Mouse (Mus musculus): ENCODE measurements around the gene Lrp8. TPM values are rescaled to one million over a fixed set of nuclear protein-coding genes. Genes with fewer than 3 reads are reported as not detected.
A peak's percentile ranks its signal among the peaks of the same experiment; 100 is the strongest.

Lrp8 gene
- polyA plus RNA-seq, 1 experiment: not detected

DNA sequence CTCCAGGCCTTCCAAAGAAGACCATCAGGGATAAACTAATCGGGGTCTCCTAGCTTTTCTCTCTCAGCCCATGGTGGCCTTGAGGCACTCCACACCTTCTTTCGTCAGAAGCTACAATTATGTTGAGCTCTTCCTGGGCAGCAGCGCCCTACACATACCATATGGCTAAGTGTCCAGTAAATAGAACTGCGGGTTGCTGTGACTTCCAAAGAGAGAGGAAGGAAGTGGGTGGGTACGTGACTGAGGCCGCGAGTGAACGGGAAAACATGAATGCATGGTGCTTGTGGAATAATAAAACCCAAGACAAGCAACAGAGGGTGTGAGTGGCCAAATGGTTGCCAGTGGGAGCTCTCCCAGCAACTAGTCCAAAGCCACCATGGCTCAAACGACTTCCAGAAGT lies 47.6 kb downstream of the Lrp8 start:
- Histone ChIP-seq H3K4me3 (ENCODE audit: insufficient read depth, low read depth, low read length) (no peak overlapping the region), H3K27ac (replicated peaks; ENCODE audit: low read depth, low read length) (no peak overlapping the region), H3K4me1 (ENCODE audit: control insufficient read depth, insufficient read depth, insufficient read length, low read length) (peaks cover 3% of the 10 kb centered on the region; the same call in 1 of the 2 replicates)

DNA sequence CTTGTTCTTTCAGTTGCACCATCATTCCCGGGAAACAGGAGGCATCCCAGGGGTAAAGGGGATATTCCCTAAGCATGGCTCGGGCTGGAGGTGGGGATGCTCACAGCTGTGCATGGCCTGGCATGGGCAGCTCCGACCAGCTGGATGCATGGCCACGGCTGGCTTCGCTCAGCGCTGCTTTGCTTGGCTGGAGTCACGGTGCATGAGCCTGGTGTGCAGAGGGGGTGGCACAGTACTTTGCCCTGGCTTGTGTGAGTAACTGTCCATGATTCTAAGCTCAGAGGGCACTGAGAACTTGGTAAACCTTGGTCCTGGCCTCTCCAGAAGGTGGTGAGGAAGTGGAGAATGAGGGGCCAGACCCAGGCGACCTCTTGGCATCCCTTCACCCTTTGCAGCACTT lies 48.0 kb downstream of the Lrp8 start:
- H3K4me3 ChIP-seq (ENCODE audit: insufficient read depth, low read depth, low read length): no peak overlapping the region
- H3K4me1 ChIP-seq (ENCODE audit: control insufficient read depth, insufficient read depth, insufficient read length, low read length): peaks cover 3% of the 10 kb centered on the region; the same call in 1 of the 2 replicates
- H3K27ac ChIP-seq (replicated peaks; ENCODE audit: low read depth, low read length): no peak overlapping the region

DNA sequence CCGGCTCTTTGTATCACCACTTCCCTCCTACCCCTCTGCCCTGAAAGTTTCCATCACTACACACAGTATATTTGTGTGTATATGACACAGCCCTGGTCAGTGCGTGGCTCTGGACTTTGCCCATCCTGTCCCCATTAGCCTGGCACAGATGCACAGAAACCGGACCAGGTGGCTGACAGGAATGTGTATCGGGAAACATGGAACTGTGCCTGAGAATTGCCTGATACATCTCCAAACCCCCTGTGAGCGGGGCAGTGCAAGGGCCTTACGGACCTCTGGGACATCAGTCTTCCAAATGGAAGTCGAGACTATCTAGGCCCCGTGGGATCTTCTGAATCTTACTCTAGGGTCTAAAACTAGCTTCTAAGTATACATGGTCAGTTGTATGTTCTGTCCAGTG lies 51.3 kb downstream of the Lrp8 start:
- no peak overlapping the region for H3K4me3 ChIP-seq (ENCODE audit: insufficient read depth, low read depth, low read length)
- no peak overlapping the region for H3K27ac ChIP-seq (replicated peaks; ENCODE audit: low read depth, low read length)
- H3K4me1 ChIP-seq (ENCODE audit: control insufficient read depth, insufficient read depth, insufficient read length, low read length): no peaks in the 10 kb centered on the region

DNA sequence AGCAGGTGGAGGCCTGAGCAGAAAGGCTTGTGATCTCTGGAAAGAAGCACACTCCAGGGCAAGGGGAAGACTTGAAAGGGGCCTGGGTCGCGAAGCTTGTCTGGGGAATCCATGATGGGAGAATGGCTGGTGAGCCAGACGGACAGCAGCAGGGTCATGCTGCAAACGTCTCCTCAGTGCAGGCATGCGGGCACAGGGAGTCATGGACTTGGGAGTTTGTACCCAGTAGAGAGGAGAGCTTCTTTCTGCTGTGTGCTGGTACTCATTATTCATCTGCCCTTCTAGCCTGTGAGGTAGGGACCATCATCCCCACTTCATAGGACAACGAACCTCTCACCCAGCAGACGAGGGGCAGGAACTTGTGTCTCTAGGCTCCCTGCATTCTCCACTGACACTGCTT lies 51.8 kb downstream of the Lrp8 start:
- Histone ChIP-seq H3K4me3 (ENCODE audit: insufficient read depth, low read depth, low read length) (no peak overlapping the region), H3K27ac (replicated peaks; ENCODE audit: low read depth, low read length) (no peak overlapping the region)

DNA sequence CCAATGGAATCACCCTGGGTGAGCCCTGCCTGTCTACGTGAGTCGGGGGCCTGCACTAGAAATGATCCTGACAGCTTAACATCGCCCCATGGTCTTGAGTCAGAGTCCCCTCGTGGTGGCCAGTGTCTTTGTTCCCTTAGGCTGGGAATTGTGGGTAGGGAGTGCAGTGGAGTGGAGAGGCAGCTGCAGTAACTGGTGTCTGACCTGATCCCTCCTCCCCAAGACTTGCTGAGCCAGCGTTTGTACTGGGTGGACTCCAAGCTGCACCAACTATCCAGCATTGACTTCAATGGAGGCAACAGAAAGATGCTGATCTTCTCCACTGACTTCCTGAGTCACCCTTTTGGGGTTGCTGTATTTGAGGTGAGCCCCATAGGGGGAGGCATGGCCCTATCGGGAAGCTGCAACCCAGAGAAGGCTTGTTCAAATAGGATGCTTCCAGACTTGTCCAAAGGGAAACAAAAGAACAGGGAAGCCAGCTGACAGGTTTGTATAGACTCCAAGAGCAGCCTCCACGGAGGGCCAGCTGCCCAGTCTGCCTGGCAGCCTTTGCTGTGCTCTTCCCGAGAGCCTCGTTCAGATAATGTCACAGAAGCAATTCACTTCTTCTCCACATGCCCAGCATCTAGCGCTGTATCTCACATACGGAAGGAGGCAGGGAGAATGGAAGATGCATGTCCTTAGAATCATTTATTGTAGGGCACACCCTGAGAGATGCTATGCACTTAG lies 55.1 kb downstream of the Lrp8 start:
- H3K4me3 ChIP-seq (ENCODE audit: insufficient read depth, low read depth, low read length): no peak overlapping the region
- no peaks in the 10 kb centered on the region for H3K4me1 ChIP-seq (ENCODE audit: control insufficient read depth, insufficient read depth, insufficient read length, low read length)
- no peak overlapping the region for H3K27ac ChIP-seq (replicated peaks; ENCODE audit: low read depth, low read length)

More for the DNA sequence above, 51.8 kb downstream of the Lrp8 start:
- H3K4me1 ChIP-seq (ENCODE audit: control insufficient read depth, insufficient read depth, insufficient read length, low read length): no peaks in the 10 kb centered on the region

DNA sequence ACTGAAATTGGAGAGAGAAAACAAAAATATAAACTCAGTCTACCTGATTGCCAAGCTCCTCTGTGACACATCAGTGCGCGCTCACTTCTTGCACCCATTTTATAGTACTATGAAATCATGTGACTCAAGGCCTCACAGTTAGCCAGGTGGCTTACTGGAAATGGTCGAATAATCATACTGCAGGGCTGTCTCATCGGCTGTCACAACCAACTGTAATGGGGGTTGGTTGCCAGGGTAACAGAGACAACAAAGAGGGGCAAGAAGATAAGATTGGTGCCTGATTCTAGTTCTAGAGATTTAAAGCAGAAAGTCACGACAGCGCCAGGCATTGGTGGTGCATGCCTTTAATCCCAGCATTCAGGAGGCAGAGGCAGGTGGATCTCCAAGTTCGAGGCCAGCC lies 56.9 kb downstream of the Lrp8 start:
- Histone ChIP-seq H3K27ac (replicated peaks; ENCODE audit: low read depth, low read length) (no peak overlapping the region), H3K4me3 (ENCODE audit: insufficient read depth, low read depth, low read length) (no peak overlapping the region)

DNA sequence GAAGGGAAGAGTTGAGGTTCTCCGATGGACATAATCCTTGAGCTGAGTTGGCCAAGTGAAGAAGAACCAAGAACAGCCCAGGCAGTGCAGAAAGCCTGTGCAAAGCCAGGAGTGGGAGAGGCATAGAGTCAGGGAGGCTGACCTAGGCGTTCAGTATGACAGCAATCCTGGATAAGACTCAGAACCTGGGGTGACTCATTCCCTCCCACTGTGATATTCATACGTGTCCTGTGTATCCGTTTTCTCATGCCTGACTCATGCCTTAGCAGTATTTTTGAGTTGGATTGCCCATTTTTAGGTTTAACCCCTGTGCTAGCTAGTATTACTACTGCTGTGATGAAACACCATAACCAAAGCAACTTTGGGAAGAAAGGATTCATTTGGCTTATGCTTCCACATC lies 62.8 kb downstream of the Lrp8 start:
- H3K4me3 ChIP-seq (ENCODE audit: insufficient read depth, low read depth, low read length): no peak overlapping the region
- no peaks in the 10 kb centered on the region for H3K4me1 ChIP-seq (ENCODE audit: control insufficient read depth, insufficient read depth, insufficient read length, low read length)
- H3K27ac ChIP-seq (replicated peaks; ENCODE audit: low read depth, low read length): no peak overlapping the region

More for the DNA sequence above, 56.9 kb downstream of the Lrp8 start:
- no peaks in the 10 kb centered on the region for H3K4me1 ChIP-seq (ENCODE audit: control insufficient read depth, insufficient read depth, insufficient read length, low read length)

DNA sequence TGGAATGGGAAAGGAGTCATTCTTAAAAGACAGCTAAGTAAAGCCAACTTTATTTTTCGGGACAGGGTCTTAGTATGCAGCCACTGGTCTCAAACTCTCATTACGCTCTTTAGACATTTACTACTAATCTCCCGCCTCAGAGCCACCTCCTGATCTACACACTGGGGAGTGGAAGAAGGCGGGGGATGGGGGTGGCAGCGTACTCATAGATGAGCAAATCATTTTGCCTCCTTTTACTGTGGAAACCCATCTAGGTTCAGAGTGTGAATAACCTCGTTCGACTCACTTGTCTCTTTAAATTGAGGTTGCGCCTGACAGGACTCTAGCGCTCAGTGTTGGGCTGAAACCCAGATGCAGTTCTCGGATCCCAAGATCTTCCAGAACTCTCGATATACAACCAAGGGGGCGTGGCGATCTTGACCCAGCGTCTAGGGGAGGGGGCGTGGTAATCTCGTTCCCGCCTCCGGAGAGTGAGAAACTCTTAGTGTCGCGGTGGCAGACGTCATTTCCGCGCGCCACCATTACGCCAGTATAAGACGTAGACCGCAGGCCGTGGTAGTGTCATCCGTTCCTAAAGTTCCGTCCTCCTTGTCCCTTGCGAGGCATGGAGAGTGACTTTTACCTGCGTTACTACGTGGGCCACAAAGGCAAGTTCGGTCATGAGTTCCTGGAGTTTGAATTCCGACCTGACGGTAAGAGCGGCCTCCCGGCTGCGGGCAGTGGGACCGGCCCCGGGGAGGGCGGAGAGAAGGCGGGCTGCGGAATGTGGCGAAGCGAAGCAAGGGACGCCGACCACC lies 77.4 kb downstream of the Lrp8 start, which contains the start of gene Magoh:
Gene Magoh, plus strand, starts transcription at position 502 of the 797 bp plus-strand sequence.
- H3K4me1 ChIP-seq (ENCODE audit: control insufficient read depth, insufficient read depth, insufficient read length, low read length): peaks cover 2% of the 10 kb centered on the region; the same call in 1 of the 2 replicates
- peak within 1 kb of the TSS; percentile 78 for H3K27ac ChIP-seq (replicated peaks; ENCODE audit: low read depth, low read length)
- H3K4me3 ChIP-seq (ENCODE audit: insufficient read depth, low read depth, low read length): peak within 1 kb of the TSS; percentile 84

DNA sequence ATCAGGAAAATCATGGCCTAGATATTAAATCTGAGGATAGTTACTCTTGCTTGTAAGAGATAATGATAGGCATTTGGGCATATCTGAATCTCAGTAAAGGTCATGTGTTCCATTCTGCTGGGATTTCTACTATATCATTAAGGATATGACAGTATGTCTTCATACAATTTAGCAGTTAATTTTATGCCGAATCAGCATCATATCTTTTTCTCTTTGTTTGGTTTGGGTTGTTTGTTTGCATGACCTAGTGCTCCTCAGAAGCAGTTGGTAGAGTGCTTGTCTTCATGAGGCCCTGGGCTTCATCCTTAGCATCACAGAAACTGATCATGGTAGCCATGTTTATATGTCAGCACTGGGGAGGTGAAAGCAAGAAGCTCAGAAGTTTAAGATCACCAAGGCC lies 79.6 kb downstream of the Lrp8 start:
- Histone ChIP-seq H3K27ac (replicated peaks; ENCODE audit: low read depth, low read length) (no peak overlapping the region), H3K4me3 (ENCODE audit: insufficient read depth, low read depth, low read length) (no peak overlapping the region), H3K4me1 (ENCODE audit: control insufficient read depth, insufficient read depth, insufficient read length, low read length) (peaks cover 2% of the 10 kb centered on the region; the same call in 1 of the 2 replicates)

DNA sequence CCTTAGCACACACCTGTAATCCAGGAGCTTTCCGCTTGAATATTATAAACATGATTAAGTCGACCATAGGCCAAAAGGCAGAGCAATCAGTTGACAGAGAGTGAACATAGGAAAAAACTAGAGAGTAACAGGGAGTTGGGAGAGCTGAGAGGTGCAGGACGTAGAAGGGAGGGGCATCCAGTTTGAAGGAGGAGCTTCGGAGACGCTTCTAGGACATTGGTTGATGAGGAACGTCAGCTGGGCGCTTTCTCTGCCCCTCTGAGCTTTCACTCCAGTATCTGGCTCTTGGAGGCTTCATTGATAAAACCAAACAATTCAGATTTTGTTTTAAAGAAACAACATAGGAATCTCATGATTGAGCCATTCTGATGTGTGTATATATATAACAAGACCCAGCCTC lies 84.3 kb downstream of the Lrp8 start:
- H3K4me3 ChIP-seq (ENCODE audit: insufficient read depth, low read depth, low read length): no peak overlapping the region
- no peaks in the 10 kb centered on the region for H3K4me1 ChIP-seq (ENCODE audit: control insufficient read depth, insufficient read depth, insufficient read length, low read length)
- H3K27ac ChIP-seq (replicated peaks; ENCODE audit: low read depth, low read length): no peak overlapping the region

DNA sequence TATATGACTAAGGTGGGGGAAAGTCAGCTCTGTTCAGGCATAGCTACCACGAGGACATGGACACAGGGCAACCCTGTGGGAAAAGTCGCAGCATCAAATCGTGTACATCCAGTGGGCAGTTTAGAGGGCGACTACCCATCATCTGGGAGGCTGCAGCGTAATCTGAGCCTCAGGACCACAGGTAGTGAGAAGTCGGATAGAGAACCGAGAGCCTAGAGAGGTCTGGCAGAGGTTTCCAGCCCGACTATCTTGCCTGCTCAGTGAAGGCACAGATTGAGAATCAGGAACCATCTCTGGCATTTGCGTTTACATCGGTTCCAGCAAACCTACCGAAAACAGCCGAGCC lies 87.3 kb downstream of the Lrp8 start:
- H3K27ac ChIP-seq (replicated peaks; ENCODE audit: low read depth, low read length): peak overlapping the region; percentile 70
- H3K4me1 ChIP-seq (ENCODE audit: control insufficient read depth, insufficient read depth, insufficient read length, low read length): no peaks in the 10 kb centered on the region
- H3K4me3 ChIP-seq (ENCODE audit: insufficient read depth, low read depth, low read length): peak overlapping the region; percentile 81

DNA sequence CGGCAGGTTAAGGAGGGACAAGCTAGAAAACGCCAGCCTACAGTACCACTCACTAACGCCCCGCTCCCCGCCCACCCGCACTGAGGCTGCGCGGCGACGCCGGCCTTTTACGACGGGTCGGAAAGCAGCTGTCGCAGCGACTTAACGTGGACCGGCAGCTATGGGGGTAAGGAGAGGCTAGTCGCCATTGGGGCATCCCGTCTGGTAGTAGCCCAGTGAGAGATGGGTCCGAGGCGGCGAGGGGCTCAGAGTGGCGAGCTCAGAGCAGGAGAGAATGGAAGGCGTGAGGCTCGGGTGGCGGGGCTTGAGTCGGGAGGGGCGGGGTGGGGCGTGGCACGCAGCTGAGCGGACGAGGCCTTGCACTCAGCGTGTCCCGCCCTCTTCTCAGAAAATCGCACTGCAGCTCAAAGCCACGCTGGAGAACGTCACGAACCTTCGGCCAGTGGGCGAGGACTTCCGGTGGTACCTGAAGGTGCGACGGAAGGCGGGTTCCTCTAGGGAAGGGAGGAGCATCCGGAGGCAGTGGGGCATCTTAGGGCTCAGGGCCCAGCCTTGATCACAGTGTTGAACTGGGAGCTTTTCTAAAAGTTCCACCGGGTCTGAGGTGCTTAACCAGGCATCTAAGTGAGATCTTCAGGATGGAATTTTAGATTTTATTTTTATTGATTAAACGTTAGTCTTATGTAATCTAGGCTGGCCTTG lies 87.8 kb downstream of the Lrp8 start, which contains the start of gene 0610037L13Rik:
Gene 0610037L13Rik, plus strand, starts transcription at position 83 of the 702 bp plus-strand sequence.
- Histone ChIP-seq H3K4me1 (ENCODE audit: control insufficient read depth, insufficient read depth, insufficient read length, low read length) (no peaks in the 10 kb centered on the region), H3K27ac (replicated peaks; ENCODE audit: low read depth, low read length) (peak within 1 kb of the TSS; percentile 89), H3K4me3 (ENCODE audit: insufficient read depth, low read depth, low read length) (peak within 1 kb of the TSS; percentile 81)

DNA sequence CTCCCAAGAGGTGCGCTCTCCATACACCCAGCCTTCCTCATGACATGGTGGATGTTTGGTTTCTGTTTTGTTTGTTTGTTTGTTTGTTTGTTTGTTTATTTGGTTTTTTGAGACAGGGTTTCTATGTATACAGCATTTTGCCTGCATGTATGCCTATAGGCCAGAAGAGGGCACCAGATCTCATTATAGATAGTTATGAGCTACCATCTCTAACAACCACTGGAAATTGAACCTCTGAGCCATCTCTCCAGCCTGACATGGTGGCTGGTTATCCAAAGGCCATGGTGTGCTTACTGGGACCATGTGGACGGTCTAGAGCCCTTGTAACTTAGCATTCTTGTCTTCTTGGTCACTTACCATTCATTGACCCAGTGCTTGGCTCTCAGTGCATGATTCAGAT lies 90.6 kb downstream of the Lrp8 start:
- Histone ChIP-seq H3K4me3 (ENCODE audit: insufficient read depth, low read depth, low read length) (no peak overlapping the region), H3K4me1 (ENCODE audit: control insufficient read depth, insufficient read depth, insufficient read length, low read length) (no peaks in the 10 kb centered on the region), H3K27ac (replicated peaks; ENCODE audit: low read depth, low read length) (no peak overlapping the region)

DNA sequence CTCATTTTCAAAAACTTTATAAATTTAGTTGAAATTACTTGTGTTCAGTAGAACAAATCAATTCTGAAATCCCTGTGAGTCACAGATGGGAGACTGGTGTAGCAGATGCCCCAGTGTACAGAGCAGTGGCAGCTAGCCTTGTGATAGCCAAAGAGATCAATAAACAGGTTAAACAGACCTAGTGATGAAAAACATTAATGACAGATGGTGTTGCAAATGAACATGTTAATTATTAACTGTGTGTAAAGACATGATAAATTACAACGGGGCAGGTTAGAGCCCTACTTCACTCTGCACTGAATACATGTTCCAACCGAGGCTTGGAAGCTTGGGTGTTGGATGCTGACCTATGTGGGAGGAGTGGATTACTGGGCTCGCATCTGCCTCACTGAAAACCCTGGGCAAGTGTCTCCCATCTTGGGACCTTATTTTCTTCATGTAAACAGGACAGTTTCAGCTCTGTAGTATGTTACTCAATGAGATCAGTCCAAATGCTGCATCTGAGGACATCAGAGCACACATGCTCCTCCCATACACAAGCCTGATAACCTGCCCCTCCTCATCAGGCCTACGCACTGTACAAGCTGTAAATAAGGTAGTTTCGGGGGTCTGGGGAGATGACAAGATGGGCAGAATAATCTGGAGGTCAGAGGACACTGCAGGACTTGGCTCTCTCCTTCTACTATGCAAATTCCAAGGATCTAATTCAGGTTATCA lies 97.3 kb downstream of the Lrp8 start:
- H3K4me1 ChIP-seq (ENCODE audit: control insufficient read depth, insufficient read depth, insufficient read length, low read length): no peaks in the 10 kb centered on the region
- H3K4me3 ChIP-seq (ENCODE audit: insufficient read depth, low read depth, low read length): no peak overlapping the region
- no peak overlapping the region; the same call in 1 of the 2 replicates for H3K27ac ChIP-seq (replicated peaks; ENCODE audit: low read depth, low read length)

DNA sequence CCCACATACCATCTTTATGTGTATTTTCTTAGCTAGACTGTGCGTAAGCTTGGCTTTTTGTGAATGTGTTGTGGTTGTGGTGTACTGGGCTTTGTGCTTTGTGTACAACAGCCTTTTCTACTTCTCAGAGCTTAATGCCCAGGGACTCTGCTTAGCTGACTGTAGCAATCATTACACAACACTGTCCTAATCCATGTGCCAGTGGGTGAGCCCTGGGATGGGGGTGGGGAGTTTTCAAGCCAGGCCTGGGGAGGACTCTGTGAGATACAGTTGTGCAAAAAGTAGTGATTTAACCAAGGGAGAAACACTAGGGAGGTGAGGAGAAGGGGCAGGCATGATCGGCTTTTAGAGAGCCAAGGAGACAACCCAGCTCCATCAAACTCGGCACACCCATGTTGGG lies 98.1 kb downstream of the Lrp8 start:
- Histone ChIP-seq H3K4me3 (ENCODE audit: insufficient read depth, low read depth, low read length) (no peak overlapping the region), H3K4me1 (ENCODE audit: control insufficient read depth, insufficient read depth, insufficient read length, low read length) (no peaks in the 10 kb centered on the region), H3K27ac (replicated peaks; ENCODE audit: low read depth, low read length) (peak overlapping the region; percentile 33; the same call in 1 of the 2 replicates)

Data from brown adipose tissue, adult 24 weeks (tissue).